ENCODE assay signal across 16 mouse cellular contexts in genomic region chr7:84777696-84778095, GRCm38 (mm10).
DNase-seq lines count a peak whose midpoint lies in the region; ATAC-seq and TF ChIP-seq lines count a peak whose summit lies in the region.
"Had no signal": no experiment of that assay in that cellular context is flagged by ENCODE, and none has a peak within 500 bp of the region (broad histone marks: within the 10 kb centered on the region; RNA-seq: fewer than 3 reads in every experiment).

No protein-coding gene starts in this region.

- no peaks in the 10 kb centered on the region for H3K79me2 ChIP-seq in heart, adult 2 months (replicated peaks; ENCODE audit: control insufficient read depth, insufficient read depth, low read length)

- no peak overlapping the region for H3K27ac ChIP-seq in kidney, adult 2 months (ENCODE audit: insufficient read depth, low read depth, low read length)
- no peak overlapping the region for H3K27ac ChIP-seq in midbrain, postnatal 0 days (ENCODE audit: low read depth, low read length)
- no peak overlapping the region for H3K27ac ChIP-seq in midbrain, embryonic 11.5 days (ENCODE audit: low read depth, low read length)
- no peak overlapping the region for H3K27ac ChIP-seq in cortical plate, adult 2 months (ENCODE audit: insufficient read depth, low read length)
- H3K27ac ChIP-seq in heart, adult 2 months, result no peak overlapping the region
- H3K27ac ChIP-seq: embryonic facial prominence, embryonic 15.5 days; forebrain, embryonic 10.5 days; limb, embryonic 15.5 days; neural tube, embryonic 12.5 days had no signal

- ATAC-seq in midbrain, postnatal 0 days (ENCODE audit: low FRiP score), result no peak
- no peak for ATAC-seq in midbrain, embryonic 11.5 days (ENCODE audit: low FRiP score)
- no peak for ATAC-seq in granulocyte monocyte progenitor cell, adult 5-6 weeks (replicated peaks; ENCODE audit: poor library complexity, severe bottlenecking)

- H3K27me3 ChIP-seq in kidney, adult 2 months (replicated peaks; ENCODE audit: control insufficient read depth, insufficient read depth, low read length), result no peaks in the 10 kb centered on the region; the same call in 1 of the 2 replicates
- H3K27me3 ChIP-seq in midbrain, postnatal 0 days (ENCODE audit: insufficient read depth, low read length), result no peaks in the 10 kb centered on the region
- no peaks in the 10 kb centered on the region for H3K27me3 ChIP-seq in midbrain, embryonic 11.5 days (ENCODE audit: control insufficient read depth, insufficient read depth, low read length)
- no peaks in the 10 kb centered on the region for H3K27me3 ChIP-seq in heart, adult 2 months (ENCODE audit: control insufficient read depth, insufficient read depth, low read length)
- H3K27me3 ChIP-seq: embryonic facial prominence, embryonic 15.5 days; limb, embryonic 15.5 days; neural tube, embryonic 12.5 days had no signal

- H3K4me2 ChIP-seq in midbrain, postnatal 0 days (ENCODE audit: low read depth, low read length, poor library complexity, severe bottlenecking), result no peak overlapping the region
- no peak overlapping the region for H3K4me2 ChIP-seq in midbrain, embryonic 11.5 days
- H3K4me2 ChIP-seq: embryonic facial prominence, embryonic 15.5 days; limb, embryonic 15.5 days; neural tube, embryonic 12.5 days had no signal

- no peak overlapping the region for H3K4me3 ChIP-seq in kidney, adult 2 months (ENCODE audit: insufficient read depth, low read depth, low read length)
- no peak overlapping the region for H3K4me3 ChIP-seq in midbrain, postnatal 0 days (ENCODE audit: low read depth, low read length)
- no peak overlapping the region for H3K4me3 ChIP-seq in midbrain, embryonic 11.5 days (ENCODE audit: low read depth, low read length)
- no peak overlapping the region for H3K4me3 ChIP-seq in cortical plate, adult 2 months (ENCODE audit: insufficient read depth, low read length)
- H3K4me3 ChIP-seq in heart, adult 2 months, result no peak overlapping the region
- H3K4me3 ChIP-seq: embryonic facial prominence, embryonic 15.5 days; forebrain, embryonic 10.5 days; limb, embryonic 15.5 days; neural tube, embryonic 12.5 days had no signal

- H3K4me1 ChIP-seq in kidney, adult 2 months (ENCODE audit: control insufficient read depth, insufficient read depth, low read length), result no peaks in the 10 kb centered on the region
- no peaks in the 10 kb centered on the region for H3K4me1 ChIP-seq in midbrain, postnatal 0 days (ENCODE audit: insufficient read depth, low read length)
- no peaks in the 10 kb centered on the region for H3K4me1 ChIP-seq in midbrain, embryonic 11.5 days (ENCODE audit: control insufficient read depth, insufficient read depth, low read length)
- H3K4me1 ChIP-seq in cortical plate, adult 2 months (ENCODE audit: control insufficient read depth, insufficient read depth, low read length), result no peaks in the 10 kb centered on the region
- H3K4me1 ChIP-seq in heart, adult 2 months (ENCODE audit: control insufficient read depth, insufficient read depth, low read length), result no peaks in the 10 kb centered on the region
- H3K4me1 ChIP-seq: embryonic facial prominence, embryonic 15.5 days; forebrain, embryonic 10.5 days; limb, embryonic 15.5 days; neural tube, embryonic 12.5 days had no signal

- no peak overlapping the region for H3K9ac ChIP-seq in midbrain, postnatal 0 days (replicated peaks; ENCODE audit: low read length, poor library complexity, severe bottlenecking)
- no peak overlapping the region for H3K9ac ChIP-seq in midbrain, embryonic 11.5 days (ENCODE audit: low read length)
- no peak overlapping the region for H3K9ac ChIP-seq in heart, adult 2 months (ENCODE audit: low read depth, low read length)
- H3K9ac ChIP-seq: embryonic facial prominence, embryonic 15.5 days; limb, embryonic 15.5 days; neural tube, embryonic 12.5 days had no signal

- TF ChIP-seq CTCF in kidney, adult 2 months (conservative IDR thresholded peaks at IDR 0.05; ENCODE audit: insufficient read depth, insufficient read length, low read depth, low read length), result peak; percentile 27; the same call in 1 of the 2 replicates
- peak; percentile 42; the same call in 1 of the 2 replicates for TF ChIP-seq CTCF in midbrain, postnatal 0 days (IDR thresholded peaks at IDR 0.05)
- TF ChIP-seq CTCF in cortical plate, adult 2 months (IDR thresholded peaks at IDR 0.05; ENCODE audit: extremely low read depth, insufficient read depth, low read length), result 0 out of 2 replicates have a peak, but pooled peaks have one; percentile 12
- no peak for TF ChIP-seq CTCF in heart, adult 2 months (IDR thresholded peaks at IDR 0.05)

- TF ChIP-seq POLR2A in kidney, adult 2 months (IDR thresholded peaks at IDR 0.05; ENCODE audit: low read depth, low read length), result no peak
- no peak for TF ChIP-seq POLR2A in cortical plate, adult 2 months (IDR thresholded peaks at IDR 0.05; ENCODE audit: extremely low read depth, insufficient read depth, low read length)
- no peak for TF ChIP-seq POLR2A in heart, adult 2 months (IDR thresholded peaks at IDR 0.05; ENCODE audit: insufficient read depth, low read depth, low read length)

- DNase-seq in kidney, adult 2 months, result no peak
- no peak for DNase-seq in kidney, postnatal 25 days
- no peak for DNase-seq in midbrain, postnatal 0 days (ENCODE audit: low spot score)
- no peak for DNase-seq in midbrain, embryonic 11.5 days (ENCODE audit: low spot score, missing footprints)
- DNase-seq in ES-CJ7 (ENCODE audit: low read depth, low spot score), result peak; percentile 6
- no peak for DNase-seq in heart, adult 2 months
- DNase-seq: cerebellum, adult 2 months; lung, postnatal 10 days; right cerebral cortex, postnatal 14 days; thymus, postnatal 36 days had no signal

- intact Hi-C loops in heart, adult 2 months (cut with DNase I), result no loop called here

- H3K36me3 ChIP-seq in kidney, adult 2 months (ENCODE audit: control insufficient read depth, insufficient read depth, low read length), result no peaks in the 10 kb centered on the region
- no peaks in the 10 kb centered on the region for H3K36me3 ChIP-seq in midbrain, postnatal 0 days (ENCODE audit: insufficient read depth, low read length)
- H3K36me3 ChIP-seq in midbrain, embryonic 11.5 days (ENCODE audit: control insufficient read depth, insufficient read depth, low read length), result no peaks in the 10 kb centered on the region
- no peaks in the 10 kb centered on the region for H3K36me3 ChIP-seq in heart, adult 2 months (ENCODE audit: control insufficient read depth, insufficient read depth, low read length)
- H3K36me3 ChIP-seq: embryonic facial prominence, embryonic 15.5 days; forebrain, embryonic 10.5 days; limb, embryonic 15.5 days; neural tube, embryonic 12.5 days had no signal

- H3K9me3 ChIP-seq in midbrain, postnatal 0 days (ENCODE audit: low read length), result no peaks in the 10 kb centered on the region
- H3K9me3 ChIP-seq in midbrain, embryonic 11.5 days (ENCODE audit: control insufficient read depth, low read length), result no peaks in the 10 kb centered on the region
- H3K9me3 ChIP-seq: embryonic facial prominence, embryonic 15.5 days; forebrain, embryonic 10.5 days; limb, embryonic 15.5 days; neural tube, embryonic 12.5 days had no signal

- no peak for TF ChIP-seq EP300 in heart, adult 2 months (IDR thresholded peaks at IDR 0.05; ENCODE audit: insufficient read depth, low read depth, low read length)
